Mouse (Mus musculus) embryonic fibroblast, embryonic 13.5 days (primary cell): ENCODE data around the gene S100a13. TPM values are rescaled to one million over a fixed set of nuclear protein-coding genes. Genes with fewer than 3 reads are reported as not detected.
A peak's percentile ranks its signal among the peaks of the same experiment; 100 is the strongest.

ENCODE experiments used
- H3K27ac ChIP-seq: 2 replicates; pipeline ENCODE4 v1.5.1; 2012; ENCODE audit warnings: low read length, control low read depth, inconsistent platforms; ENCODE audit not compliant: insufficient read depth
- H3K4me1 ChIP-seq: 2 replicates; pipeline ENCODE4 v1.6.1; 2011; ENCODE audit warnings: low read length; ENCODE audit not compliant: control insufficient read depth, insufficient read depth
- H3K4me3 ChIP-seq: 2 replicates; pipeline ENCODE4 v1.5.1; 2011; ENCODE audit warnings: mild to moderate bottlenecking, control low read depth, low read length; ENCODE audit not compliant: insufficient read depth
- CTCF ChIP-seq: IDR thresholded peaks from 2 replicates; pipeline ENCODE4 v1.5.1; 2011; ENCODE audit warnings: mild to moderate bottlenecking, control low read depth, low read length, moderate library complexity, borderline replicate concordance; ENCODE audit not compliant: insufficient read depth
- POLR2A ChIP-seq: IDR thresholded peaks from 2 replicates; pipeline ENCODE4 v1.6.1; 2011; ENCODE audit warnings: low read depth, mild to moderate bottlenecking, control low read depth, low read length, moderate library complexity
- polyA plus RNA-seq: library from polyadenylated mRNA; stranded (reverse); fragments of >200 nt; gene quantifications from 2 replicates; pipeline ENCODE4 v1.2.4, GENCODE M21; 2011; ENCODE audit warnings: low read depth; ENCODE audit not compliant: missing spikeins, insufficient read length

S100a13 gene
- polyA plus RNA-seq, 1 experiment: 38.7 TPM

DNA sequence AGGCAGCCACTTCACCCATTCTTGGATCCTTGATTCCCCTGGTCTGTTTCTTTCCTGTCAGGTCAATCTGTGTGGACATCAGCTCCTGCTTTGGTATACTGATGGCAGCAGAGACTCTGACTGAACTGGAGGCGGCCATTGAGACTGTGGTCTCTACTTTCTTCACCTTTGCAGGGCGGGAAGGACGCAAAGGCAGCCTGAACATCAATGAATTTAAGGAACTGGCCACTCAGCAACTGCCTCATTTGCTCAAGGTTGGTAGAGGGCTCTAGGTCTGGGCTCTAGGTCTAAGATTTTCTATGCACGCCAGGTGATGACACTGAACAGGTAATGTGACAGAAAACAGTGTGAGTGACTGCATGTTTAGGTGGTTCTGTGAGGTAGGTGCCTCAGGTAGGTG is 1.6 kb downstream of the S100a13 start:
- H3K4me1 ChIP-seq: peaks cover 7% of the 10 kb centered on the region; the same call in 1 of the 2 replicates
- no peak overlapping the region for H3K27ac ChIP-seq
- H3K4me3 ChIP-seq: no peak overlapping the region
- TF ChIP-seq POLR2A: no peak
- no peak for TF ChIP-seq CTCF

DNA sequence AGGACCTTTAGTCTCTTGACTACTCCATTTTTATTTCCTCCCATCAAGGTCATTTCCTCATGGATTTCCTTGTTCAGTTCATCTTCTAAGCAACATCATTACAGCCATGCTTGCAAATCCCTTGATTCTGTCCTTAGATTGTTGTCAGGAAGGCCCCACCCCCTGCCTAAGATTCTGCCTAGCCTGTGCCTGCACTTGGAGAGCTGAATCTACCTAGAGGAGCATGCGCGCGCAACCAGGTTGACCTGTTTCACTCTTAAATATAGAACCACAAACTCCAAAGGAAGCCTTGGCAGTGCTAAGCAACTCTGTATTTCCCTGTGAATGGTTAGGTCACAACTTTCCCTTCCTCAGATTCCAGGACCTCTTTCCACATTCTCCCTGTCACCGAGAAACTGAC is 3.5 kb downstream of the S100a13 start:
- H3K4me3 ChIP-seq: no peak overlapping the region
- TF ChIP-seq POLR2A: no peak
- TF ChIP-seq CTCF: no peak
- H3K27ac ChIP-seq: no peak overlapping the region
- peaks cover 7% of the 10 kb centered on the region; the same call in 1 of the 2 replicates for H3K4me1 ChIP-seq

DNA sequence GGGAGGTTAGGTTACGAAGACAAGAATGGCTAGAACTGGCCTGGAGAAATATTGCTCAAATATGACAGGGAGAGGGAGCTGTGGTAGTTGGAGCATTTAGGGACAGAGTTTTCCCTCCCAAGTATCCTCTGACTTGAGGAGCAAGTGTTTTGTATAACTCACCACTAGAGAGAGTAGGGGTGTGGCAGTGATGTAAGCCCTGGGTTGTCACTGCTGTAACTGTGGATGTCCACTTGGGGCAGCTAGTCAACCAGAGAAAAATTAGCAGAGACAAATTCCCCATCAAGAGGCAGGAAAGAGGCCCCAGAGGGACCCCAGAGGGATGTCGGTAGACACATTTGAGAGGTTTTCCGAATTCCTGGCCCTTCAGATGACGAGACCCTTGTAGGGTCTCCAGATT is 11.2 kb downstream of the S100a13 start:
- Histone ChIP-seq H3K27ac (no peak overlapping the region), H3K4me1 (no peaks in the 10 kb centered on the region), H3K4me3 (no peak overlapping the region)
- TF ChIP-seq POLR2A (no peak), CTCF (0 out of 2 replicates have a peak, but pooled peaks have one; percentile 4)

DNA sequence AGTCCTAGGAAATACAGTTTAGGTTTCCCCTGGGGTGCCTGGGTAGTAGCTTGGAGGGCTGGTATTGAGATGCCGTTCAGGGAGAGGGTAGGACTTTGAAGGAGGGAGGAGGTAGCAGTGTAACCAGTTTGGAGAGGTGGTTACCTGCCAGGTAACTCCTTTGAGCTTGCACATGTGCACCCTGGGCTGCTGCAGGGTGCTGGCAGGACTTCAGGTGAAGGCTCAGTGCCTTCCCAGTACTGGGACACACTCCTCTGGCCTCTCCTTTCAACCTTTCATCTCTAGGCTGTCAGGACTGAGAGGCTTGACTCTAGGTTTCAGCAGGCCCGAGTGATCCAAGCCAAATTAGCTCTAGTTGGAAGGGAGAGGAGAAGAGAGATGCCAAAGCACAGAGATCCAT is 11.8 kb downstream of the S100a13 start:
- no peak for TF ChIP-seq POLR2A
- H3K27ac ChIP-seq: no peak overlapping the region
- H3K4me3 ChIP-seq: no peak overlapping the region
- no peaks in the 10 kb centered on the region for H3K4me1 ChIP-seq

DNA sequence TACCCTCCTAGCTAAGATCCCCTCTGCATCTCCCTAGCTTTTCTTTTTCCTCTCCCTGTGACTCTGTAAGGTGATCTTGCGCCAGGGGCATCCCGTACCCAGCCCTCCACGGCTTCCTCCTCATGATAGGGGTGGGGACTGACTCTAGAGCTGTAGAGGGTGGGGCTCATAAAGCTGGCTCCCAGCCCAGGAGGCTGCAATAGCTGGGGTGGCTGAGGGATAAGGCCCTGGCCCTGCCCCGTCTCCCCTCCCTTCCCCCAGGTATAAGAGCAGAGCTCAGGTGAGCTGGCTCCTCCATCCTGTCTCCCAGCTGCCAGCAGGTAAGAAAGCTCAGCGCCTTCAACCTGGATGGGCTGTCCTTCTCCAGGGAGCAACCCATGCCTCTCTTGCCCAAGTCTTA is 12.3 kb downstream of the S100a13 start, which contains the start of gene S100a14:
S100a14 (plus strand) TSS at position 277 of the 400 bp plus-strand sequence.
- no peak within 1 kb of the TSS for H3K27ac ChIP-seq
- no peak within 1 kb of the TSS for H3K4me3 ChIP-seq
- TF ChIP-seq CTCF: no peak
- TF ChIP-seq POLR2A: no peak

DNA sequence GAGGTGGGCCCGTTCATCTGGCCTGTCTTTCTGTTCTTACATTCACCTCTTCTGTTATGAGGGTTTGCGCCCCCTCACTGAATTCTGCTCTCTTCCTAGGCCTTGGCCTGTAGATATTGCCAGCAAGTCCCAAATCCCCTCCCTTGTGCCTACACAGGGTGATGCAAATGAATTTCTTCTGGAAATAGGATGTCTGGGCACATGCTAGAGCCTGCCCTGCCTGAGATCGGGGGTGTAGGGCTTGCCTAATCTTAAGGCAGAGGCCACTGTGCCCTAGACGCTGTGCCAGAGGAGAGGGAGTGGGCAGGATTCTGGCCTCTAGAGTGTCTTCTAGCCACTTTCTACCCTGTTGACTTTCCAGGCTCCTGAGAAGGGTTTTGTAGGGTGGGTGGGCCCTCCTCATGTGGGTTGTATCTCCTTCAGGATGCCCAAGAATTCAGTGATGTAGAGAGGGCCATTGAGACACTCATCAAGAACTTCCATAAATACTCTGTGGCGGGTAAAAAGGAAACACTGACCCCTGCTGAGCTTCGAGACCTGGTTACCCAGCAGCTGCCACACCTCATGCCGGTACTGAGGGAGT is 13.1 kb downstream of the S100a13 start:
- H3K27ac ChIP-seq: no peak overlapping the region
- no peak for TF ChIP-seq CTCF
- no peak for TF ChIP-seq POLR2A

More for the DNA sequence above, 12.3 kb downstream of the S100a13 start, which contains the start of gene S100a14:
- no peaks in the 10 kb centered on the region for H3K4me1 ChIP-seq

DNA sequence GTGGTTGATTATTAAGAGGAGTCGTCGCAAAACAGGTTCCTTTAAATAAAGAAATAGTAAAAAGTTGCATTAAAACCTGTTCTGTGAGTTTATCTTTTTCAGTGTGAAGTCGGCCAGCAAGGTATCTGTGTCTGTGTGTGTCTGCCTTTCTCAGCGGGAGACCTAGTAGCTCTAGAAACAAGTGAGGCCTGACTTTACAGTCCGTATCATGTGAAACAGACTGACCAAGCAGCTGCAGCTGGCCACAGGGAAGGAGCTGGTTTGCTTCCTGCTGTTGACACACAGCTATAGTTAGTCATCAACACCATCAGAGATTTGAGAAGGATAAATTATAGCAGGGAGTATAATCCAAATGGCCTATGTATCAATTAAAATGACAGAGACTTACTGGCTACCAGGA is 17.5 kb downstream of the S100a13 start:
- no peak for TF ChIP-seq CTCF
- no peak for TF ChIP-seq POLR2A

More for the DNA sequence above, 13.1 kb downstream of the S100a13 start:
- H3K4me1 ChIP-seq: no peaks in the 10 kb centered on the region
- no peak overlapping the region for H3K4me3 ChIP-seq

DNA sequence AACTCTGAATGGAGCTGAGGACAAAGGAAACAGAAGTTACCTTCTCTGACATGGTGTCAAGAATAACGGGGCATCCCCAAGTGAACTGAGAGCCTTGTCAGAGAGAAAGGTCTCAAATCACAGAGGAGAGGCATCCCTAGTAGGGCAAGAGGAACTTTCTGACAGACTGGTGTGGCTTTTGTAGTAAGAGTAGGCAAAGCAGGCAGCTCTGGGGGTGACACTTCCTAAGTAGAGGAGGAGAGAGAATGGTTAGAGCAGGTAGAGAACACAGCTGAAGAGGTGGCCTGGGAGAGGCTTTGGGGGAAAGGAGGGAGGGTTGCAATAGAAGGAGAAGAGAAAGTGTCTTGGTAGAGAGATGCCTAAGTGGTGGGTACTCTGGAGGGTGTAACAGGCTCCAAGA is 21.2 kb downstream of the S100a13 start:
- Histone ChIP-seq H3K27ac (no peak overlapping the region), H3K4me1 (no peaks in the 10 kb centered on the region), H3K4me3 (no peak overlapping the region)
- no peak for TF ChIP-seq CTCF
- TF ChIP-seq POLR2A: no peak

More for the DNA sequence above, 17.5 kb downstream of the S100a13 start:
- no peak overlapping the region for H3K27ac ChIP-seq
- no peak overlapping the region for H3K4me3 ChIP-seq
- H3K4me1 ChIP-seq: no peaks in the 10 kb centered on the region

DNA sequence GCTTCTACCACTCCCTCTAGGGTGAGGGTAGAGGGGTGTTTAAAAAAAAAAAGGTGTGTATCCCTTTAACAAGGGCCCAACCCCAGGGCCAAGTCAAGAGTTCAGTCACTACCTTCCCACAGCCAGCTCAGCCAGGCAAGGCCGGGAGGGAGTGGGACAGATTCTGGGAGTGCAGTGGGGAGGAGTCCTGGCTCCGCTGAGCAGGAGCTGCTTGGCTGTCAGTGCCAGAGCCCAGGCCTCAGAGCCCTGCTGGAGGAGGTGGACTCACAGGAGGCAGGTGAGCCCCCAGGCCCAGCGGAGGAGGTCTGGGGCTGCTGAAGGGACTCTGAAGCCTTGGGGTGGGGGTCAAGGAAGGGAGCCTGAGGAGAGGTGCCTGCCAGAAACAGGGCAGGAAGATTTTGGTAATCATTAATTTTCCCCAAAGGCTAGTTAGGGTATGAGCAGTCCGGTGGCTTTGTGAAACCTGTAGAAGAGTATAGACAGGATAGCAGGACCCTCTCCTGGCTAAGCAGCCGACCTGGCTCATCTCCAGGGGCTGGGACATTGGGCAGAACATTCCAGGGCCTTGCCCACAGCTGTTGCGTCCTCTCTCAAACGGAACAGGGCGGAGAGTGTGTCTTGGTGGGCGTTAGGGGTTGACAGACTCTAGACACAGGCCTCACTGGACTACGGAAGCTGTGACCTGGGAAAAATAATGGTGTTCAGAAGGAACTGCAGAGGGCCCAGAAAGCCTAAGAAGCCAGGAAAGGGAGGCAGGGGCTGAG is 23.1 kb downstream of the S100a13 start, which contains the start of gene S100a16:
S100a16 (plus strand) TSS at position 114 of the 764 bp plus-strand sequence.
- H3K4me1 ChIP-seq: no peaks in the 10 kb centered on the region
- TF ChIP-seq CTCF (no peak), POLR2A (peak; percentile 68; the same call in 1 of the 2 replicates)
- H3K4me3 ChIP-seq: no peak within 1 kb of the TSS

DNA sequence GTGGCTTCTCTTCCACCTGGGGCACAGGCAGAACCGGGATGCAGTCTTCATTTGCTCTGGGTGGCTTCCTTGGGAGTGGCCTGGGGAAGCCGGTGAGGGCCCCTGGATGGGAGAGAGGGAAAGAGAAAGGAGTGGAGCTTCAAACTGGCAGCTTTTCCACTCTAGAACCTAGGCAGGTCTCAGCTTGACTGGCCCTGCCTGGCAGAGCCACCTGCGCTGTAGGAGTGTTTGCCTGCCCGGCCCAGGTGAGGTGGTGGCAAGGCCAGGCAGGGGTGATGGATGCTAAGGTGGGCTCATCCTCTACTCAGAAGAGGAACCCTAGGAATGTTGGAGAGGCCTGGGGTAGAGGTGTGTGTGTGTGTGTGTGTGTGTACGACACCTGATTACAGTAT is 23.7 kb downstream of the S100a13 start:
- H3K4me3 ChIP-seq: no peak overlapping the region
- no peaks in the 10 kb centered on the region for H3K4me1 ChIP-seq
- no peak for TF ChIP-seq CTCF
- TF ChIP-seq POLR2A: no peak
- no peak overlapping the region for H3K27ac ChIP-seq

More for the DNA sequence above, 23.1 kb downstream of the S100a13 start, which contains the start of gene S100a16:
- H3K27ac ChIP-seq: no peak within 1 kb of the TSS
